Mouse (Mus musculus): ENCODE data around the gene Xylt1. TPM values are rescaled to one million over a fixed set of nuclear protein-coding genes. Genes with fewer than 3 reads are reported as not detected.

Gene Xylt1
- total and polyA plus RNA-seq, 3 experiments, result 9.0 to 13.3 TPM; not detected in 1

DNA sequence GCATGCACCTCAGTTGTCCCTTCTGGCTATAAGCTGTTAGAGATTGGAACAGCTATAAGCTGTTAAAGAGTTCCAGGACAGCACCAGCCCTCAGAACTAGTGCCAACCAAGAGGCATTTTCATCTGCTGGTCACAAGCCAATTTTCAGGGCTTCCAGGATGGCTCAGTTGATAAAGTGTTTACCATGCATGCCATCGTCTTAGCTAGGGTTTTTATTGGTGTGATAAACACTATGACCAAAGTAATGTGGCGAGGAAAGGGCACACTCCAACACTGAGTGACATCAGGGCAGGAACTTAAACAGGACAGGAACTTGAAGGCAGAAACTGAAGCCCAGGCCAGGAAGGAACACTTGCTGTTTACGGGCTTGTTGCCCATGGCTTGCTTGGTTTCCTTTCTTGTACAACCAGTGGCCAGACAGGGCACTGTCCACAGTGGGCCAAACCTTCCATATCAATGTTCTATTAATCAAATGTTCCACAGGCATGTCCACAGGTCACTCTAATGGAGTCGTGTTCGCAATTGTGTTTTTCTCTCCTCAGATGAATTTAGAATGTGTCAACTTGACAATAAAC lies 49.7 kb downstream of the Xylt1 start:
- no peak overlapping the region for H3K9ac ChIP-seq (ENCODE audit: control insufficient read depth, low read depth, low read length, poor library complexity, severe bottlenecking)
- H3K4me1 ChIP-seq (ENCODE audit: control insufficient read depth in 1 of 2, insufficient read depth in 2 of 2, low read length in 2 of 2), result peaks cover 0 to 4% of the 10 kb centered on the region in 2 experiments; a peak in 2 of 4 replicates
- peaks cover 2% of the 10 kb centered on the region in 2 experiments; a peak in 1 of 4 replicates for H3K36me3 ChIP-seq (ENCODE audit: control insufficient read depth in 1 of 2, insufficient read depth in 2 of 2, low read length in 2 of 2)

DNA sequence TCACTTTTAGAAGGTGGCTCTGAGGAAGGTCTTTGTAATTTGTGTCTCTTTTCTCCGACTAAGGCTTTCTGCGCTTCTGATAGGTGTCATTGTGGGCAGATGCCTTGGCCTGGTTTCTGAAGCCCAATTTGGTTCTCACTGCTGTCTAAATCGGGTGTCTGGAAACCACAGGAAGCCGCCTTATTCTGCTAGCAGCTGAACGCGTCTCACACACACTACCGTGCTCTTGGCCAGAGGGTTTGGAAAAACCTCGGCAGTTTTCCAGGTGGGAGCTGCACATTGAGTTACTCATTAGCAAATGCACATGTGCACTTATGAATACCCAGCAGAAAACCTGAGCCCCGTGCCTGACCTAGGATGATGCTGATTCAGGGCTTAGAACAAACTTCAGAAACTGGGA lies 52.9 kb downstream of the Xylt1 start:
- H3K27ac ChIP-seq (ENCODE audit: control insufficient read depth, low read depth, low read length), result no peak overlapping the region
- H3K27me3 ChIP-seq (ENCODE audit: control insufficient read depth in 1 of 2, insufficient read depth in 2 of 2, low read length in 2 of 2), result no peaks in the 10 kb centered on the region
- H3K9me3 ChIP-seq (replicated peaks; ENCODE audit: insufficient read depth, low read length), result no peaks in the 10 kb centered on the region
- no peaks in the 10 kb centered on the region; the same call in none of the 2 replicates for H3K79me2 ChIP-seq (ENCODE audit: control insufficient read depth, insufficient read depth, low read length, poor library complexity)
- DNase-seq (ENCODE audit: low read depth, low spot score), result no peak
- H3K4me1 ChIP-seq (ENCODE audit: control insufficient read depth in 1 of 2, insufficient read depth in 2 of 2, low read length in 2 of 2), result peaks cover 0 to 3% of the 10 kb centered on the region in 2 experiments; a peak in 2 of 4 replicates
- peaks cover under 1 to 2% of the 10 kb centered on the region in 2 experiments; a peak in 1 of 4 replicates for H3K36me3 ChIP-seq (ENCODE audit: control insufficient read depth in 1 of 2, insufficient read depth in 2 of 2, low read length in 2 of 2)
- no peak overlapping the region for H3K4me3 ChIP-seq (ENCODE audit: control insufficient read depth in 1 of 2, insufficient read depth in 1 of 2, low read depth in 2 of 2, low read length in 2 of 2)
- TF ChIP-seq HCFC1 (IDR thresholded peaks at IDR 0.05; ENCODE audit: low read depth, low read length) (no peak), RAD21 (IDR thresholded peaks at IDR 0.05; ENCODE audit: low read depth, low read length) (no peak), ZKSCAN1 (IDR thresholded peaks at IDR 0.05; ENCODE audit: low read depth, low read length) (no peak), POLR2AphosphoS2 (IDR thresholded peaks at IDR 0.05; ENCODE audit: low read length) (no peak), CHD1 (IDR thresholded peaks at IDR 0.05; ENCODE audit: low read depth, low read length) (no peak), MAZ (IDR thresholded peaks at IDR 0.05; ENCODE audit: low read depth, low read length) (no peak), MYC (IDR thresholded peaks at IDR 0.05; ENCODE audit: low read depth, low read length) (no peak), MXI1 (IDR thresholded peaks at IDR 0.05; ENCODE audit: low read depth, low read length) (no peak), MAX (IDR thresholded peaks at IDR 0.05; ENCODE audit: low read length) (no peak), JUND (IDR thresholded peaks at IDR 0.05; ENCODE audit: low read depth, low read length) (no peak), MAFK (IDR thresholded peaks at IDR 0.05; ENCODE audit: borderline replicate concordance, low read depth, low read length) (no peak), BHLHE40 (IDR thresholded peaks at IDR 0.05; ENCODE audit: borderline replicate concordance, low read depth, low read length) (no peak), CTCF (IDR thresholded peaks at IDR 0.05 in 2 of 3, conservative IDR thresholded peaks at IDR 0.05 in 1 of 3; ENCODE audit: control insufficient read depth in 1 of 3, insufficient read depth in 1 of 3, low read depth in 2 of 3, low read length in 3 of 3, poor library complexity in 1 of 3, severe bottlenecking in 1 of 3) (no peak), POLR2AphosphoS5 (IDR thresholded peaks at IDR 0.05; ENCODE audit: borderline replicate concordance, low read depth, low read length) (no peak), SMC3 (IDR thresholded peaks at IDR 0.05; ENCODE audit: low read depth, low read length) (no peak), USF1 (IDR thresholded peaks at IDR 0.05; ENCODE audit: low read depth, low read length) (no peak)
- H3K9ac ChIP-seq (ENCODE audit: control insufficient read depth, low read depth, low read length, poor library complexity, severe bottlenecking), result no peak overlapping the region

More for the DNA sequence above, 49.7 kb downstream of the Xylt1 start:
- Histone ChIP-seq H3K27me3 (ENCODE audit: control insufficient read depth in 1 of 2, insufficient read depth in 2 of 2, low read length in 2 of 2) (no peaks in the 10 kb centered on the region), H3K4me3 (ENCODE audit: control insufficient read depth in 1 of 2, insufficient read depth in 1 of 2, low read depth in 2 of 2, low read length in 2 of 2) (no peak overlapping the region), H3K27ac (ENCODE audit: control insufficient read depth, low read depth, low read length) (no peak overlapping the region), H3K79me2 (ENCODE audit: control insufficient read depth, insufficient read depth, low read length, poor library complexity) (peaks cover 5% of the 10 kb centered on the region), H3K9me3 (replicated peaks; ENCODE audit: insufficient read depth, low read length) (no peaks in the 10 kb centered on the region)
- TF ChIP-seq JUND (IDR thresholded peaks at IDR 0.05; ENCODE audit: low read depth, low read length), result no peak
- TF ChIP-seq ZMIZ1 (IDR thresholded peaks at IDR 0.05; ENCODE audit: low read depth, low read length), result no peak
- no peak for TF ChIP-seq POLR2A (IDR thresholded peaks at IDR 0.05; ENCODE audit: control insufficient read depth in 1 of 2, insufficient read depth in 1 of 2, low read depth in 1 of 2, low read length in 2 of 2, poor library complexity in 1 of 2)
- TF ChIP-seq CTCF (IDR thresholded peaks at IDR 0.05 in 2 of 3, conservative IDR thresholded peaks at IDR 0.05 in 1 of 3; ENCODE audit: control insufficient read depth in 1 of 3, insufficient read depth in 1 of 3, low read depth in 2 of 3, low read length in 3 of 3, poor library complexity in 1 of 3, severe bottlenecking in 1 of 3), result no peak
- no peak for TF ChIP-seq ZC3H11A (IDR thresholded peaks at IDR 0.05; ENCODE audit: low read depth, low read length)
- no peak for TF ChIP-seq KAT2A (conservative IDR thresholded peaks at IDR 0.05; ENCODE audit: low read depth, low read length)
- no peak for TF ChIP-seq E2F4 (IDR thresholded peaks at IDR 0.05; ENCODE audit: borderline replicate concordance, low read depth, low read length)
- no peak for TF ChIP-seq TAL1 (IDR thresholded peaks at IDR 0.05; ENCODE audit: low read length)
- no peak for TF ChIP-seq POLR2AphosphoS5 (IDR thresholded peaks at IDR 0.05; ENCODE audit: borderline replicate concordance, low read depth, low read length)
- no peak for TF ChIP-seq ETS1 (IDR thresholded peaks at IDR 0.05; ENCODE audit: low read depth, low read length)
- TF ChIP-seq SMC3 (IDR thresholded peaks at IDR 0.05; ENCODE audit: low read depth, low read length), result no peak
- no peak for TF ChIP-seq GATA1 (IDR thresholded peaks at IDR 0.05; ENCODE audit: low read depth, low read length)
- TF ChIP-seq HCFC1 (IDR thresholded peaks at IDR 0.05; ENCODE audit: low read depth, low read length), result no peak
- TF ChIP-seq USF1 (IDR thresholded peaks at IDR 0.05; ENCODE audit: low read depth, low read length), result no peak
- no peak for TF ChIP-seq MXI1 (IDR thresholded peaks at IDR 0.05; ENCODE audit: low read depth, low read length)
- TF ChIP-seq CHD1 (IDR thresholded peaks at IDR 0.05; ENCODE audit: low read depth, low read length), result no peak
- no peak for TF ChIP-seq TBP (IDR thresholded peaks at IDR 0.05; ENCODE audit: low read depth, low read length)
- no peak for TF ChIP-seq MAZ (IDR thresholded peaks at IDR 0.05; ENCODE audit: low read depth, low read length)
- no peak for TF ChIP-seq SIN3A (IDR thresholded peaks at IDR 0.05; ENCODE audit: low read length)
- no peak for TF ChIP-seq EP300 (IDR thresholded peaks at IDR 0.05; ENCODE audit: low read depth in 1 of 2, low read length in 2 of 2)
- DNase-seq (ENCODE audit: low read depth, low spot score), result no peak

Data from MEL (cell line).